Mouse (Mus musculus) liver, embryonic 16.5 days (tissue): ENCODE results near the gene Klf16. TPM values are rescaled to one million over a fixed set of nuclear protein-coding genes. Genes with fewer than 3 reads are reported as not detected.
"Not testable (repeated sequence)": the region's sequence is repeated elsewhere in the genome, so short reads cannot be mapped to it uniquely, and the experiment has no call there.

Experiments
- ATAC-seq: fragments of 200-750 bp; cut with Nextera tagmentation; 2 replicates; pipeline ENCODE4 v1.8.0; 2017; ENCODE audit warnings: low read depth, mild to moderate bottlenecking, moderate number of reproducible peaks, moderate library complexity
- H3K27ac ChIP-seq: fragments of 300-500 bp; sonication (generic); 2 replicates; pipeline ENCODE4 v1.5.1; 2014; ENCODE audit warnings: mild to moderate bottlenecking, low read length
- H3K27me3 ChIP-seq: fragments of 300-500 bp; sonication (generic); 2 replicates; pipeline ENCODE4 v1.6.1; 2014; ENCODE audit warnings: low read depth, low read length, mixed read lengths; ENCODE audit not compliant: control insufficient read depth, insufficient read depth
- H3K36me3 ChIP-seq: fragments of 300-500 bp; sonication (generic); 2 replicates; pipeline ENCODE4 v1.6.1; 2014; ENCODE audit warnings: mild to moderate bottlenecking; ENCODE audit not compliant: control insufficient read depth, insufficient read depth
- H3K4me1 ChIP-seq: fragments of 300-500 bp; sonication (generic); 2 replicates; pipeline ENCODE4 v1.6.1; 2014; ENCODE audit warnings: low read depth, low read length, mixed read lengths; ENCODE audit not compliant: control insufficient read depth
- H3K4me2 ChIP-seq: fragments of 300-500 bp; sonication (generic); 2 replicates; pipeline ENCODE4 v1.6.1; 2014; ENCODE audit warnings: low read depth, low read length, mixed read lengths
- H3K4me3 ChIP-seq: fragments of 300-500 bp; sonication (generic); 2 replicates; pipeline ENCODE4 v1.5.1; 2014; ENCODE audit warnings: low read depth, mild to moderate bottlenecking, low read length
- H3K9ac ChIP-seq: fragments of 300-500 bp; sonication (generic); 2 replicates; pipeline ENCODE4 v1.6.1; 2014; ENCODE audit warnings: low read depth, low read length
- H3K9me3 ChIP-seq: fragments of 300-500 bp; sonication (generic); replicated peaks from 2 replicates; pipeline ENCODE4 v1.6.1; 2016; ENCODE audit warnings: low read length; ENCODE audit not compliant: control insufficient read depth
- WGBS: fragments of 180-500 bp; shearing (Covaris S2); extraction: QIAGEN DNeasy Blood & Tissue Kit; methylation state at CpG from one replicate; pipeline ENCODE4 v1.1.7; 2014; ENCODE audit not compliant: insufficient replicate concordance; 5-methylcytosine and 5-hydroxymethylcytosine counted together
- polyA plus RNA-seq: library from polyadenylated mRNA; unstranded; fragments of >200 nt; fragmentation: Nextera tagmentation; extraction: Ambion mirVana; gene quantifications from 2 replicates; pipeline ENCODE4 v1.2.1, GENCODE M21; 2015

Gene Klf16
- polyA plus RNA-seq, 1 experiment from 2014 or later: 10.7 TPM

GRCm38 (mm10) chr10:80609269-80609924 lies 32.3 kb upstream of the Klf16 start:
- peaks cover 28% of the 10 kb centered on the region for H3K36me3 ChIP-seq
- no peak overlapping the region for H3K4me3 ChIP-seq
- no peak overlapping the region; the same call in 1 of the 2 replicates for H3K27ac ChIP-seq
- H3K4me1 ChIP-seq: peaks cover 19% of the 10 kb centered on the region
- H3K9ac ChIP-seq: no peak overlapping the region
- WGBS: 85% methylated on average over 10 of the region's 10 CpGs
- H3K27me3 ChIP-seq: no peaks in the 10 kb centered on the region
- no peak for ATAC-seq
- H3K4me2 ChIP-seq: no peak overlapping the region
- H3K9me3 ChIP-seq: no peaks in the 10 kb centered on the region

- no peak for ATAC-seq
- WGBS: 60% methylated on average over 3 of the region's 3 CpGs
These were observed 31.3 kb upstream of the Klf16 start for GRCm38 (mm10) chr10:80608435-80608834.

GRCm38 (mm10) chr10:80606737-80607350 lies 29.7 kb upstream of the Klf16 start:
- H3K4me2 ChIP-seq: no peak overlapping the region
- 88% methylated on average over 34 of the region's 34 CpGs for WGBS
- no peak for ATAC-seq
- no peaks in the 10 kb centered on the region for H3K27me3 ChIP-seq
- no peaks in the 10 kb centered on the region for H3K9me3 ChIP-seq
- H3K36me3 ChIP-seq: peaks cover 23% of the 10 kb centered on the region
- no peak overlapping the region for H3K27ac ChIP-seq
- H3K9ac ChIP-seq: no peak overlapping the region
- H3K4me3 ChIP-seq: no peak overlapping the region
- H3K4me1 ChIP-seq: peaks cover 38% of the 10 kb centered on the region

More at GRCm38 (mm10) chr10:80608435-80608834, 31.3 kb upstream of the Klf16 start:
- no peak overlapping the region for H3K4me2 ChIP-seq
- H3K9ac ChIP-seq: no peak overlapping the region
- no peaks in the 10 kb centered on the region for H3K27me3 ChIP-seq
- H3K4me1 ChIP-seq: peaks cover 28% of the 10 kb centered on the region
- peaks cover 26% of the 10 kb centered on the region for H3K36me3 ChIP-seq
- H3K4me3 ChIP-seq: no peak overlapping the region
- no peaks in the 10 kb centered on the region for H3K9me3 ChIP-seq
- no peak overlapping the region for H3K27ac ChIP-seq

GRCm38 (mm10) chr10:80606306-80606705 lies 29.2 kb upstream of the Klf16 start:
- Histone ChIP-seq H3K4me1 (peaks cover 44% of the 10 kb centered on the region), H3K9ac (no peak overlapping the region), H3K4me2 (no peak overlapping the region), H3K9me3 (no peaks in the 10 kb centered on the region), H3K4me3 (no peak overlapping the region), H3K36me3 (peaks cover 23% of the 10 kb centered on the region), H3K27ac (no peak overlapping the region), H3K27me3 (no peaks in the 10 kb centered on the region)
- ATAC-seq: no peak
- 75% methylated on average over 23 of the region's 23 CpGs for WGBS

- ATAC-seq, H3K9me3 ChIP-seq, H3K4me3 ChIP-seq, H3K27me3 ChIP-seq: not testable (repeated sequence)
- peak within 1 kb of the TSS; percentile 90 for H3K27ac ChIP-seq
- peak within 1 kb of the TSS; percentile 97 for H3K4me2 ChIP-seq
- H3K4me1 ChIP-seq: peaks cover 46% of the 10 kb centered on the region
- peak within 1 kb of the TSS; percentile 76 for H3K9ac ChIP-seq
- H3K36me3 ChIP-seq: peaks cover 23% of the 10 kb centered on the region
- WGBS: 67% methylated on average over 3 of the region's 4 CpGs
These were observed 28.6 kb upstream of the Klf16 start, which contains the start of gene Gm49322 for GRCm38 (mm10) chr10:80605721-80606120. Gene Gm49322, plus strand, starts transcription at chr10:80606021.

- H3K27ac ChIP-seq: peak overlapping the region; percentile 90
These were observed 27.9 kb upstream of the Klf16 start for GRCm38 (mm10) chr10:80604988-80605387.

GRCm38 (mm10) chr10:80604001-80604509 lies 26.9 kb upstream of the Klf16 start:
- Histone ChIP-seq H3K9ac (peak overlapping the region; percentile 76), H3K27ac (peak overlapping the region; percentile 90), H3K36me3 (peaks cover 23% of the 10 kb centered on the region), H3K4me2 (peak overlapping the region; percentile 97), H3K4me3 (peak overlapping the region; percentile 70), H3K27me3 (no peaks in the 10 kb centered on the region), H3K4me1 (peaks cover 48% of the 10 kb centered on the region), H3K9me3 (no peaks in the 10 kb centered on the region)
- WGBS: 48% methylated on average over 7 of the region's 7 CpGs
- peak; percentile 76 for ATAC-seq

More at GRCm38 (mm10) chr10:80604988-80605387, 27.9 kb upstream of the Klf16 start:
- H3K4me2 ChIP-seq: peak overlapping the region; percentile 97
- no peaks in the 10 kb centered on the region for H3K27me3 ChIP-seq
- H3K4me3 ChIP-seq: no peak overlapping the region
- peaks cover 43% of the 10 kb centered on the region for H3K4me1 ChIP-seq
- H3K36me3 ChIP-seq: peaks cover 23% of the 10 kb centered on the region
- H3K9ac ChIP-seq: peak overlapping the region; percentile 76
- WGBS: 67% methylated on average over 2 of the region's 2 CpGs
- no peaks in the 10 kb centered on the region for H3K9me3 ChIP-seq
- no peak for ATAC-seq

GRCm38 (mm10) chr10:80603364-80603763 lies 26.2 kb upstream of the Klf16 start:
- H3K27ac ChIP-seq: peak overlapping the region; percentile 90
- H3K9ac ChIP-seq: peak overlapping the region; percentile 76
- ATAC-seq: no peak
- H3K27me3 ChIP-seq: no peaks in the 10 kb centered on the region
- H3K4me1 ChIP-seq: peaks cover 55% of the 10 kb centered on the region
- no peaks in the 10 kb centered on the region for H3K9me3 ChIP-seq
- H3K4me3 ChIP-seq: peak overlapping the region; percentile 70
- peaks cover 22% of the 10 kb centered on the region for H3K36me3 ChIP-seq
- 18% methylated on average over 7 of the region's 7 CpGs for WGBS
- H3K4me2 ChIP-seq: peak overlapping the region; percentile 97
